Mouse (Mus musculus) adrenal gland, postnatal 10 days (tissue): Measurements from ENCODE around the gene C1ql4. TPM values are rescaled to one million over a fixed set of nuclear protein-coding genes. Genes with fewer than 3 reads are reported as not detected.
"Not testable (repeated sequence)": the region's sequence is repeated elsewhere in the genome, so short reads cannot be mapped to it uniquely, and the experiment has no call there.

Experiments
- DNase-seq: peaks from one replicate; pipeline ENCODE4 v3.0.0; 2021; ENCODE audit warnings: mixed read lengths
- total RNA-seq, 2 experiments: library from RNA; stranded (reverse); gene quantifications; 2 replicates each; pipeline ENCODE4 v1.2.3; 2021

C1ql4 gene
- total RNA-seq, 2 experiments from 2014 or later, result 0.18 TPM; not detected in 1

GRCm38 (mm10) chr15:99098493-99098861 is 10.9 kb upstream of the C1ql4 start:
- DNase-seq, result no peak

GRCm38 (mm10) chr15:99097840-99098492 is 10.3 kb upstream of the C1ql4 start:
- peak; percentile 51 for DNase-seq

- peak; percentile 57 for DNase-seq
These were observed 9.3 kb upstream of the C1ql4 start for GRCm38 (mm10) chr15:99096831-99097500.

GRCm38 (mm10) chr15:99096061-99096793 is 8.6 kb upstream of the C1ql4 start:
- peak; percentile 14 for DNase-seq

- DNase-seq, result no peak
These were observed 7.7 kb upstream of the C1ql4 start for GRCm38 (mm10) chr15:99095356-99095755.

- no peak for DNase-seq
These were observed 7.1 kb upstream of the C1ql4 start for GRCm38 (mm10) chr15:99094631-99095270.

GRCm38 (mm10) chr15:99093291-99094258 is 6.0 kb upstream of the C1ql4 start:
- peak; percentile 29 for DNase-seq

- no peak for DNase-seq
These were observed 5.3 kb upstream of the C1ql4 start, which contains the start of gene Dnajc22 for GRCm38 (mm10) chr15:99092870-99093269. Gene Dnajc22 (plus strand): TSS chr15:99093170.

- peak; percentile 37 for DNase-seq
These were observed 1.5 kb upstream of the C1ql4 start for GRCm38 (mm10) chr15:99089069-99089468.

- DNase-seq, result peak; percentile 94
These were observed 675 bp upstream of the C1ql4 start for GRCm38 (mm10) chr15:99088292-99088691.

GRCm38 (mm10) chr15:99085997-99086396 is 1.6 kb downstream of the C1ql4 start:
- DNase-seq, result no peak

- no peak for DNase-seq
These were observed 3.0 kb downstream of the C1ql4 start for GRCm38 (mm10) chr15:99084618-99085017.

GRCm38 (mm10) chr15:99083867-99084557 is 3.6 kb downstream of the C1ql4 start:
- DNase-seq, result no peak

GRCm38 (mm10) chr15:99083258-99083657 is 4.4 kb downstream of the C1ql4 start:
- DNase-seq, result peak; percentile 72

GRCm38 (mm10) chr15:99082840-99083239 is 4.8 kb downstream of the C1ql4 start:
- no peak for DNase-seq

- no peak for DNase-seq
These were observed 5.3 kb downstream of the C1ql4 start for GRCm38 (mm10) chr15:99082322-99082721.

- no peak for DNase-seq
These were observed 7.8 kb downstream of the C1ql4 start for GRCm38 (mm10) chr15:99079804-99080203.

GRCm38 (mm10) chr15:99078181-99078910 is 9.3 kb downstream of the C1ql4 start:
- DNase-seq, result no peak

GRCm38 (mm10) chr15:99076011-99076410 is 11.6 kb downstream of the C1ql4 start:
- DNase-seq, result not testable (repeated sequence)
